Mouse (Mus musculus): ENCODE measurements around the gene Sulf2.

- TF ChIP-seq POLR2A (IDR thresholded peaks at IDR 0.05; ENCODE audit: borderline replicate concordance, insufficient read depth, low read length) (no peak), CTCF (IDR thresholded peaks at IDR 0.05; ENCODE audit: borderline replicate concordance, insufficient read depth, low read depth, low read length) (no peak)
These were observed 112.9 kb downstream of the Sulf2 start for GRCm38 (mm10) chr2:166042542-166042941.
